Comparison of ENCODE assay signal across 8 mouse cellular contexts in the genomic region with DNA sequence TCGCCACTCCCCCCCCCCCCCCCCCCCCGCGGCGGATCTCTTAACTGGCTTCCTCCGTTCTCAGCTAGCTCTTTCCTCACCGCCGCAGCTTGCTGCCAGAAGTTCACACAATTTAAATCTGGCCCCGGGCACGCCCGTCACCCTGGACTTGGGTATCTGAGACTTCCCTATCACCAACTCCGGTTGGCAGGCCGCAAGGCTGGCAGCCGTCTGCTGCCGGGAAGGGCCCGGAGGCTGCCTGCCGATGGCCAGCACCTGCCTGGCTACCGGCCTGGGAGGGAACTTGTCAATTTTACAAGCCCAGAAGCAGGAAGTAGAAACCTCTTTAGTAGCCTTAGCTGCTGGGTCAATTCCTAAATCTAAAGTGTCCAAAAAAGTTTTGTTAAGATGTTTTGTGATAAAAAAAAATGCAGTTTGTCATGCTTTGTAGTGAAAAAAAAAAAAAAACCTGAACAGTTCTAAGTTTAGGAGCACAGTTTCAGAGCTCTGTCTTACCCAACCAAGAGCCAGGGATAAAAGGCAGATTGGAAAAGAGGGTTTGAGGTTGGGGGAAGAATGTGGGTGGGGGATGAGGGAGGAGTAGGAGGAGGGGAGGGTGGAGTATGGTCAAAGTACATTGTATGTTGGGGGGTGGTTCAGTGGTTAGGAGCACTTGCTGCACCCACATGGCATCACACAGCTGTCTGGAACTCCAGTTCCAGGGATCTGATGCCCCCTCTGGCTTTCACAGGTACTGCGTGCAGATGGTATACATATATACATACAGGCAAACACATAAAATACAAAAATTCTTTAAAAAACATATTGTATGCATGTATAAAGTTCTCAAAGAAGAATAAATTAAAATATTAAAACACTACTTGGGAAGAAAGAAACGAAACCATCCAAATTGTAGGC.
DNase-seq lines count a peak whose midpoint lies in the region; ATAC-seq and TF ChIP-seq lines count a peak whose summit lies in the region.

No protein-coding gene starts in this region.

- H3K4me3 ChIP-seq in kidney, embryonic 16.5 days (ENCODE audit: low read length) = peak overlapping the region; percentile 86
- peak overlapping the region; percentile 8; the same call in 1 of the 2 replicates for H3K4me3 ChIP-seq in macrophage (ENCODE audit: inconsistent target)
- H3K4me3 ChIP-seq in small intestine, adult 2 months (ENCODE audit: low read depth, low read length) = peak overlapping the region; percentile 70

- H3K79me2 ChIP-seq in macrophage (ENCODE audit: inconsistent target) = no peaks in the 10 kb centered on the region

- H3K9ac ChIP-seq in kidney, embryonic 16.5 days (replicated peaks; ENCODE audit: low read length) = peak overlapping the region; percentile 91

- H3K27me3 ChIP-seq in kidney, embryonic 16.5 days (ENCODE audit: insufficient read depth, low read length) = no peaks in the 10 kb centered on the region
- H3K27me3 ChIP-seq in small intestine, adult 2 months (ENCODE audit: control insufficient read depth, insufficient read depth, low read length) = no peaks in the 10 kb centered on the region

- TF ChIP-seq POLR2A in small intestine, adult 2 months (IDR thresholded peaks at IDR 0.05; ENCODE audit: low read depth, low read length) = peak; percentile 67; the same call in 1 of the 2 replicates

- TF ChIP-seq CTCF in small intestine, adult 2 months (IDR thresholded peaks at IDR 0.05; ENCODE audit: extremely low read depth, insufficient read length, insufficient replicate concordance, low read depth, low read length) = peak; percentile 59; the same call in 1 of the 2 replicates

- H3K4me2 ChIP-seq in kidney, embryonic 16.5 days (replicated peaks; ENCODE audit: low read depth, low read length) = peak overlapping the region; percentile 81

- H3K27ac ChIP-seq in kidney, embryonic 16.5 days (ENCODE audit: low read length) = peak overlapping the region; percentile 97
- no peak overlapping the region for H3K27ac ChIP-seq in macrophage
- H3K27ac ChIP-seq in small intestine, adult 2 months (ENCODE audit: insufficient read depth, low read depth, low read length) = peak overlapping the region; percentile 87

- peak; percentile 63; the same call in 1 of the 2 replicates for ATAC-seq in kidney, embryonic 16.5 days (ENCODE audit: low FRiP score, low TSS enrichment)

- H3K4me1 ChIP-seq in kidney, embryonic 16.5 days (ENCODE audit: insufficient read depth, low read length) = peaks cover 15% of the 10 kb centered on the region
- peaks cover 2% of the 10 kb centered on the region; the same call in 1 of the 2 replicates for H3K4me1 ChIP-seq in small intestine, adult 2 months (ENCODE audit: control insufficient read depth, insufficient read depth, insufficient read length, low read length)

- DNase-seq in 3T3-L1 (ENCODE audit: low read depth, low spot score) = peak; percentile 62
- DNase-seq in ES-CJ7 (ENCODE audit: low read depth, low spot score) = peak; percentile 91
- DNase-seq in cerebellum, postnatal 36 days = peak; percentile 18 to 77
- DNase-seq in gastrocnemius, postnatal 4 days (ENCODE audit: low spot score in 2 of 2) = peak; percentile 48 to 67
- no peak for DNase-seq in urinary bladder, postnatal 36 days (ENCODE audit: low spot score in 2 of 2)

- WGBS in kidney, embryonic 16.5 days = 11% methylated on average over 17 of the region's 19 CpGs
- 13% methylated on average over 14 of the region's 19 CpGs for whole genome bisulfite sequencing in macrophage (ENCODE audit: missing documents)
- 11% methylated on average over 18 of the region's 19 CpGs for WGBS in small intestine, adult 2 months

- no peaks in the 10 kb centered on the region for H3K9me3 ChIP-seq in kidney, embryonic 16.5 days (ENCODE audit: low read length)

- no peaks in the 10 kb centered on the region for H3K36me3 ChIP-seq in kidney, embryonic 16.5 days (ENCODE audit: insufficient read depth, low read length)
- no peaks in the 10 kb centered on the region for H3K36me3 ChIP-seq in macrophage (ENCODE audit: inconsistent target)
- H3K36me3 ChIP-seq in small intestine, adult 2 months (ENCODE audit: control insufficient read depth, insufficient read depth, low read length) = no peaks in the 10 kb centered on the region

Comparison
In these comparisons a context has a peak if more than half of its experiments do, and no peak if none do; other contexts are left out.
1. DNase-seq: peak in 3T3-L1 (single experiment), ES-CJ7 (single experiment), cerebellum, postnatal 36 days (2 of 2) and gastrocnemius, postnatal 4 days (2 of 2); none in urinary bladder, postnatal 36 days (0 of 2).
2. H3K4me3 ChIP-seq: peak in every context shown above with its lines; median percentile 86 in kidney, embryonic 16.5 days; 70 in small intestine, adult 2 months; 8 in macrophage.